Mouse (Mus musculus): Measurements from ENCODE around the gene Efcab11.

The Efcab11 gene

DNA sequence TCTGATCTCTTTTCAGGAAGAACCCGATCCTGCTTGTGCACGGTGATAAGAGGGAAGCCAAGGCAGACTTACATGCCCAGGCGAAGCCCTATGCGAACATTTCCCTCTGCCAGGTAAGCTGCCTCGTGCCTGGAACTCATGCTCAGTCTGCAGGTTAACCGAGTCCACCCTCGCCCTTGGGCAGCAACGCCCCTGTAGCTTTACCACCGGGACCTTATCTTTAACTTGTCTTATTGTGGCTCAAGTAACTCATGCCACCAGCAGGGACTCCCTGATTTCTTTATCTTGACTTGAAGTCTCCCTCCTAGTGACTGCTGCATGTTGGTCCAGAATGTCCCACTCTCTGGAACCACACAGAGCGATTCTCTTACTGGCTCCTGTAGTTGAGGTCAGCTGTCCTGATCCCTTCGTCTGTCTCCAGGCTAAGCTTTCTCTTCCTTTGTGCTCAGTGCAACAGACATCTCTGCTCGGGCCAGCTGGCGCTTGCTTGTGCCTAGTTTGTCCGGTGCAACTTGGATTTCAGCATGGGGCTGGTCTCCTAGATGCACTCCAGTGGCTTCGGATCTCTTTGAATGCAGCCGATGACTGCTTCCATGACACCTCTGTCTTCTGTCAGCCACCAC is 14.1 kb upstream of the Efcab11 start:
- ChIA-PET CTCF (interaction anchor here in 2 of 4 experiments (0.8 to 1.5 kb wide), 2 partner anchors 19 to 23 kb away, joined by 3 to 4 read pairs; no protein-coding TSS in a partner anchor), POLR2A (interaction anchor here in 1 of 4 experiments (0.9 to 3.3 kb wide), 3 partner anchors 9 to 15 kb away, joined by 3 to 13 read pairs (median 4); partner anchors contain the start of genes Efcab11 and Tdp1)

DNA sequence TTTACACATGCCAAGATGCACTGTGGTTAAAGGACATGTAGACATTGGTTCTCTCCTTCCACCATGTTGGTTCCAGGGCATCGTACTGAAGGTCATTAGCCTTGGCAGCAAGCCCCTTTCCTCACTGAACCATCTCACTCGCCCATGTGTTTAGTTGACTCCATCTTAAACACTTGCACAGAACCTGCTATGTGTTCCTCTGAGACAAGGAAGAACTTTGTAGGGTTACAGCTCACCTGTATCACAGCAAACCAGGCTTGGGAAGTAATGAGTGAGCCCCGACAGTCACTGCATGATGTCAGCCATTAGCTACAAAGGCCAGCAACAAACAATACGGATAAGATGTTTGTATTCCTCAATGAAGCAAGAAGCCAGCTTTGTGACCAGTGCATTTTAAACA is 13.6 kb upstream of the Efcab11 start:
- CTCF ChIA-PET, result interaction anchor here in 2 of 4 experiments (0.8 to 1.5 kb wide), 2 partner anchors 19 to 23 kb away, joined by 3 to 4 read pairs; no protein-coding TSS in a partner anchor
- POLR2A ChIA-PET, result interaction anchor here in 2 of 4 experiments (0.7 to 3.3 kb wide), 3 partner anchors 8 to 374 kb away, joined by 3 to 13 read pairs (median 5); no protein-coding TSS in a partner anchor

DNA sequence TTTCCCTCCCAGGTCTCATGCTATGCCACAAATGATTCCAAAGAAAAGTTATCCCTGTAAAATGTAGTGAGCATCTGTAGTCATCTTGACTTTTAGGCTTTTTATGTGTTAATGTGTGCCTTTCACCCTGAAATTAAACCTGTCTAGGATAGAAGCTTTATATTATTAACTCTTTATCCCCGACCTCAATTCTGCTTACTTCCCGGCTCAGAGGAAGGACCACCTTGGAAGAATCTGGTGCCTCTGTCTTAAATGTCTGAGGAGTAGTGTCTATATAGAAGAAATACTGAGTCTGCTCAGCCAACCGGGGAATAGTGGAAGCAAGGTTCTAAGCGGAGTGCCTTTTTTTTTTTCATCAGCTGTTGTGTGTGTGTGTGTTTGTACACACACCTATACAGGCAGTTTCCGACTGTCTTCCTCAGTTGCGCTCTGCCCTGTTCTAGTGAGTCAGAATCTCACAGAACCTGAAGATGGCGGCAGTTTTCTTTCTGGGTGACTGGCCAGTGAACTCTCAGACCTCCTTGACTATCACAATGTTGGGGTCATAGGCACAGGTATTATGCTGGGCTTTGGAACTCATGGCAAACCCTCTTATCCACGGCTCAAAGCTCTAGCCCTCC is 1.2 kb upstream of the Efcab11 start:
- ChIA-PET POLR2A (interaction anchor here in 2 of 4 experiments (0.7 to 3.4 kb wide), 15 partner anchors 11 to 246 kb away, joined by 3 to 25 read pairs (median 4); no protein-coding TSS in a partner anchor), CTCF (no interaction called here)

DNA sequence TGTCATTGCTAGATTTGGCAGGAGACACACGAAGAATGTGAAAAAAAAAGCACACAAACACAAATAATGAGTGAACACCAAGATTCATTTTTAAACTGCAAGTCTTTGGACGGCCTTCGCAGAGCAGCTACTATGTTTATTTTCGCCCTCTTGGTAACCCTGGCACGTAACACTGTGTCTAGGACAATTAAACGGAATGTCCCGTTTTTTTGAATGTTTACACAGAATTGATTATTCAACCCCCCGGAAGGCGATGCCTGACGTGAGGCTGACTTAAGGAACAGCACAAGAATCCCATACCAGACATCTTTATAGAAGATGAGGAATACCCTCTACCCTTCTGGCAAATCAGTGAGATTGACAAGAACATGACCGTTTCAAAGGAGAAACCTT is 530 bp downstream of the Efcab11 start:
- CTCF ChIA-PET, result no interaction called here
- POLR2A ChIA-PET, result interaction anchor here in 2 of 4 experiments (0.6 to 3.4 kb wide), 15 partner anchors 9 to 733 kb away, joined by 3 to 25 read pairs (median 3); no protein-coding TSS in a partner anchor

DNA sequence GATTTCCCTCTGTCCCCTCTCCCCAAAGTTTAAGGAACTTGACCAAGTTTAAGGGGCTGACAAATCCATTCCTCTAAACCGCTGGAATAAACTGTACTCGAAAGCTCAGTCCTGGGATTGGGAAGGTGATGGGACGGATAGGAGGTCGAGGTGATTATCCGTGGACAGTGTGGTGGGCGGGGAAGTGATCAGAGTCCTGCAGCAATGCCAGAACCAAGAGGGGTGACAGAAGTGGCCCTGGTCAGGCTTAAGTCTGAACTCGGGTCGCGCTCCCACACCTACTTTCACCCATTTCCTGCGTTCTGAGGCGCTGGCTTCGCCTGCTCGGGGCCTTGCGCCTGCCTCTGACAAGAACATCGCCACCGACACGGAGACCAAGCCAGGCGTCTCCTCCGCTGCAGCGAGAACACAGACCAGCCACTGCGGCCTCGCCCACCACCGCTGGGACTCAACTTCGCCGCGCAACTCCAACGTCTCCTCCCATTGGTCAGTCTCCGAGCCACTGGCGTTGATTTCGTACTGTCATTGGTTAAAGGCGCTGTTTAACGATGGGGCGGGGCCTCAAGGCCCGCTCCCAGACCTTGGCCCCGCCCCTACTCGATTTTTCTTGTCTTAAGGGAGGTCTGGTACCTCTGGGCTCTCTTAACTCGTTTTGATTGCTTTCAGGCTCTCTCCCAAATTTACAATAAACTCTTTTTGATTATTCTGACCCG is 1.1 kb downstream of the Efcab11 start:
- POLR2A ChIA-PET, result interaction anchor here in 2 of 4 experiments (0.6 to 3.4 kb wide), 8 partner anchors 9 to 39 kb away, joined by 3 to 25 read pairs (median 3); no protein-coding TSS in a partner anchor
- CTCF ChIA-PET, result no interaction called here

DNA sequence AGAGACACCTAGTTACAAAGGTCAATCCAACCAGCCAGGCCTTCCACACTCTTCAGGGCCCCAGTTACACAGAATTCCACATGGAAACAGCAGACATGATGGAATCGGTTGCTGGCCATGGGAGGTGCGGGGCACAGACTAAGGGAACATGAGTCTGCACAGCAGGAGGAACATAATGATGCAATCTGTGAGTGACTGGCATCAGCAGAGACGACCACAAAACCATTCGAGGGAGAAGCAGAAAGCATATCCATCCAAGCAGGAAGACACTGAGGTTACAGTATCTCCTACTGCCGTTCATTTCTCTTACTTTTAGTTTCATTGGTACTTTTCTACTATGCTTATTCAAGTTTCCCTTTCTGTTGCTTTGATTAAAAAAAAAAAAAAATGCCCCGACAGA is 9.6 kb downstream of the Efcab11 start:
- ChIA-PET POLR2A (interaction anchor here (0.6 to 3.1 kb wide), 7 partner anchors 9 to 1637 kb away, joined by 3 to 25 read pairs (median 4); partner anchors contain the start of genes Efcab11 (in 2 of the 4) and Tdp1 (in 2 of the 4)), CTCF (interaction anchor here in 1 of 4 experiments (1.5 kb wide), 1 partner anchor 78 kb away, joined by 5 read pairs; no protein-coding TSS in a partner anchor)

DNA sequence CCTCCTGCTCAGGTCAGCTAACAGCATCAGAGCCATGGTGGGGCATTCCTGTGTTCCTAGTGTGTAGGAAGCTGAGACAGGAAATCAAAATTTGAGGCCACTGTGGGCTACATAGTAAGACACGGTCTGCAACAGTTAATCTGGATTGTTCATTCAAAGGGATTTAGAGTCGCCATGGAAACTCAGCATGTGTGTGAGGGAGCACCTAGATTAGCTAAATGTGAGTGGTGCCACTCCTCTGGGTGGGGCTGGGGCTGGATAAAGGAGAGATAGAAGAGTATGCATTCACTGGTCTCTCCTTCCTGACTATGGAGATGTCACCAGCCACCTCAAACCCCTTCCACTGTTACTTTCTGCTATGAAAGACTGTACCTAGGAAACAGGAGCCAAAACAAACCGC is 10.8 kb downstream of the Efcab11 start:
- ChIA-PET CTCF (interaction anchor here in 2 of 4 experiments (0.6 to 1.5 kb wide), 2 partner anchors 79 to 442 kb away, joined by 4 to 5 read pairs; no protein-coding TSS in a partner anchor), POLR2A (interaction anchor here in 2 of 4 experiments (0.9 to 3.1 kb wide), 9 partner anchors 10 to 314 kb away, joined by 3 to 25 read pairs (median 4); partner anchors contain the start of genes Efcab11 (in 2 of the 2) and Tdp1 (in 2 of the 2))

DNA sequence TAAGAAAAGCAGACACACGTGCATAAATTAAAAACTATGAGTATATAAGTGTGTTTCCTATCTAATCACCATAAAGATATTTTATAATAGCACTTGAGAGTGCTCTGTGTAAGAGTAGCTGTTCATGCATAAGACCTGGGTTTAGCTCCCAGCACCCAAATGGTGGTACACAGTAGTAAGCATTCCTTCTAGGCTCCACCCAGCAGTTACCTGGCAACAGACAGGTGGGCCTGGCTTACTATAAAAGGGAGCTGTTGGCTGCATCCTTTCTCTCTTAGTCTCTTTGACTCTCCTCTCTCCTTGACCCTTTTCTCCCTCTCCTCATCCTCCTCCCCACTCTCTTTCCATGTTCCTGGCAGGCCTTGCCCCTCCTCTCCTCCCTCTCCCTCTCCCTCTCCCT is 15.4 kb downstream of the Efcab11 start:
- POLR2A ChIA-PET, result interaction anchor here in 1 of 4 experiments (1.1 kb wide), 1 partner anchor 24 kb away, joined by 3 read pairs; no protein-coding TSS in a partner anchor
- CTCF ChIA-PET, result interaction anchor here in 1 of 4 experiments (0.5 kb wide), 1 partner anchor 25 kb away, joined by 6 read pairs; no protein-coding TSS in a partner anchor

DNA sequence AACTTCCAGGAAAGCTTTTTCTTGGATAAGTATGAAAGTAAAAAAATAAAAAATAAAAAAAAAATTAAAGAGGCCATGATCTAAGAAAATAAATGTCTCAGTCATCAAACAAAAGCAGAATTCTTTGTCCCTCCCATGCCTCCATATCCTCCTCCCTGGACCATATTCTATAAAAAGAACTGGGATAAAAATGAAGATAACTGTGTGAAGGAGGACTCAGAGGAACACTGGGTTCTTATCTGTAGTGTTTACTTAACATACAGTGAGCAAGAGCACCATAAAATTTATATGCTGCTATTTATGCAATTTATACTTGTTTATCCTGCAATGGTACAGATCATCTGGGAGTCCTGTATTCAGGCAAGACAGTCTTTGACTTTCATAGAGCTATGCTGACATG is 19.6 kb downstream of the Efcab11 start:
- CTCF ChIA-PET, result no interaction called here
- POLR2A ChIA-PET, result no interaction called here

DNA sequence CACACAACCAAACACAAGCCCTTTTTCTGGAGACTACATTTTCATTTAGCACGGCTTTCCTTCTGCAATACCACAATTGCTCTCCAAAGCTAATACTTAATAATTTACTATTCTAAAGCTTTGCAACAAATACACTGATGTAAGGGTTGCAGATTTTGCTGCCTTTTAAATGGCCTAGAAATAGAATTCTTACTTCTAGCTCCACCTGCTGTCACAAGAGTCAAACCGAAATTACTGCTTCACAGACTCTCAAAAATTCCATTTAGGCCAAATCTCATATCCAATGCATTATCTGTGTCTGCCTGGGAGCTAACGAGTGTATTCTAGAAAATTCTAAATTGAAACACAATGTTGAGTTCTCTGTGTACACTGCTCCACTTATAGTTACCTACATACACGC is 23.3 kb downstream of the Efcab11 start:
- CTCF ChIA-PET, result interaction anchor here in 2 of 4 experiments (0.5 to 0.6 kb wide), 2 partner anchors 22 to 73 kb away, joined by 3 to 5 read pairs; no protein-coding TSS in a partner anchor
- POLR2A ChIA-PET, result interaction anchor here in 3 of 4 experiments (0.6 to 1.4 kb wide), 3 partner anchors 12 to 856 kb away, joined by 3 to 6 read pairs (median 4); no protein-coding TSS in a partner anchor

DNA sequence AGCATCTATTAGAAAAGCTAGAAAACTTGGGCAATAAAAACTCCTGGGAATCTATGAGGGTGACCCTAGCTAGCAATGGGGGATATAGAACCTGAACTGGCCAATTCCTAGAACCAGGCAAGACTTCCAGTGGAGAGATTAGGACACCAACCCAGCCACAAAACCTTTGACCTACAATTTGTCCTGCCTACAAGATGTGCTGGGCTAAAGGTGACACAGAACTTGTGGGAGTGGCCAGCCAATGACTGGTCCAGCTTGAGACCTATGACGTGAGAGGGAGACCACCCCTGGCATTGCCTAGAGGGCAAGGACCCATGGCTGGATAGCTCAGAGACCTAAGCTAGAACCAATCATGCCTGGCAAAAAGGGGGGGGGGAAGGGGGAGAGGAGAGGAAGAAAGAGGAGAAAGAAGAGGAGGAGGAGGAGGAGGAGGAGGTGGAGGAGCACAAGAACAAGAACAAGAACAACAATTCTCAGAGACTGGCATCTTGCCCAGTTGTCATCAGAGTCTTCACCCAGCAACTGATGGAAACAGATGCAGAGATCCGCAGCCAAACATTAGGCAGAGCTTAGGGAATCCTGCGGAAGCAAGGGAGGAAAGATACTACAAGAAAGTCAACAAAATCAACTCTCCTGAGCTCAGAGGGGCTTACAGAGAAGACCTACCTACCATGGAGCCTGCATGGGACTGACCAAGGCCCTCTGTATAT is 24.7 kb downstream of the Efcab11 start:
- ChIA-PET CTCF (interaction anchor here in 1 of 4 experiments (0.7 kb wide), 2 partner anchors 426 to 774 kb away, joined by 3 to 5 read pairs; no protein-coding TSS in a partner anchor), POLR2A (interaction anchor here in 1 of 4 experiments (0.6 to 1.6 kb wide), 3 partner anchors 12 to 765 kb away, joined by 3 to 4 read pairs (median 3); no protein-coding TSS in a partner anchor)

DNA sequence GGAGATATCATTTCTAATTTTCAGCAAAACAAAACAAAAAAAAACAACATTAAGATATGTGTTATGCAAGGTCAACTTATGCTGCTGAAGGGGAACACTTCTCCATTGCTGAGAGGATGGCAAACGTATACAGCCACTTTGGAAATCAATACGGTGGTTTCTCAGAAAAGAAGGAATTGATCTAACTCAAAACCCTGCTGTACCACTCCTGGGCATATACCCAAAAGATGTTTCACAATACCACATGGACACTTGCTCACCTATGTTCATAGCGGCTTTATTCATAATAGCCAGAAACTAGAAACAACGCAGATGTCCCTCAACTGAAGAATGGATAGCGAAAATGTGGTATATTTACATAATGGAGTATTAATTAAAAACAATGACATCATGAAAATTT is 25.6 kb downstream of the Efcab11 start:
- CTCF ChIA-PET, result no interaction called here
- POLR2A ChIA-PET, result interaction anchor here in 1 of 4 experiments (1.6 kb wide), 1 partner anchor 13 kb away, joined by 3 read pairs; no protein-coding TSS in a partner anchor

DNA sequence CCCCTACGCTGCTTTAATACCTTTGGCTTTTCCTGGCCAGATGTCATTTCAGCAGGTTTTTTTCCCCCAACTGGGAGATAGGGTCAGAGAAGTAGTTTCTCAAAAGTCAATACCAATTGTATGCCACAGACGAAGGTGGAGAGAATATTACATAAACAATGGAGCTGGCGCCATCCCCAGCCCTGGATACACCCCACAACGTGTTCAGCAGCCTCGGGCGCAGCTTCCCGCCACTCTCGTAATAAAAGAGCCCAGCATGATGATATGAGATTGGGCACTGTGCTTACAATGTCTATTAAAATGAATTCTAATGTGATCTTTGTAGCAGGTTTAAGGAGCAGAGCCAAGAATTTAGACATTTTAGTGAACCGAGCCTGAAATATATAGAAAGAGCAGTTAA is 28.2 kb downstream of the Efcab11 start:
- POLR2A ChIA-PET, result interaction anchor here in 1 of 4 experiments (1.1 kb wide), 1 partner anchor 23 kb away, joined by 3 read pairs; no protein-coding TSS in a partner anchor
- CTCF ChIA-PET, result interaction anchor here in 3 of 4 experiments (0.6 to 1.0 kb wide), 3 partner anchors 618 to 1750 kb away, joined by 3 to 7 read pairs (median 3); no protein-coding TSS in a partner anchor

DNA sequence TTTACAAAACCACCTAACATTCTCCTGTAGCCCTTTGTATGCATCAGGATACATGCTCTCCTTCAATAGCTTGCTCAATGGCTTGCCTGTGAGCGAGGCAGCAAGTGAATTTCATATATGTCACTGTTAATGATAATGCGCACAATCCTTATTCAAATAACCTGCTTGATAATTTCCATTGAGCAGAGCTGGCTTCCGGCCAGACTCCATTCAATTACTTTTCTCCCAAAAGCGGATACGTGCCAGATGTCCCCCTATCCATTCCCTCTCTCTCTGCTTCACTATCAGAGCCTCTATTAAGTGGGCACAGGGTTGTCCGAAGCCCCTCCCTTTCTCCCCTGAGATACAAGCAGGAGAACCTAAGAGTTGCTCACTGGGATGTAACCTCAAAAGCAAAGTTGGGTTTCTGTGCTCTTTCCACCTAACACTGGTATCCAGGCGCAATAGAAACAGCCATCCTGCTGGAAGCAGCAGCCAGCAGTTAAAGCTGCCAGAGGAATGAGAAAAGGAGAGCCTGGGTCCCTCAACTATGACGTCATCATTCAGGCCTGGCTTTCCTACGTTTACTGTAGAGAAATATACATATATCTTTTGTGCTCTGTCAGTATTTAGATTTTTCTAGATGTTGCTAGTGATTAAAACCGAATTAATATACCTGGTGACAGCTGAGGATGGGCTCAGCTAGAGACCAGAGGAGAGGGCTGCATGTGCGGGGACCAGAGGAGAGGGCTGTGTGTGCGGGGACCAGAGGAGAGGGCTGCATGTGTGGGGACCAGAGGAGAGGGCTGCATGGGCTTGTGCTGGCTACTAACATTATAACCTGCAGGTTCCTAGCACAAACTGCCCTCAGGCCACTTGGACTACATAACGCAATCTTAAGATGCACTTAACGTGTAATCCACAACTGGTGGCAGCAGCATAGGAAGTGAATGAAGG is 30.6 kb downstream of the Efcab11 start:
- ChIA-PET CTCF (no interaction called here), POLR2A (interaction anchor here in 1 of 4 experiments (1.3 kb wide), 1 partner anchor 36 kb away, joined by 3 read pairs; no protein-coding TSS in a partner anchor)

DNA sequence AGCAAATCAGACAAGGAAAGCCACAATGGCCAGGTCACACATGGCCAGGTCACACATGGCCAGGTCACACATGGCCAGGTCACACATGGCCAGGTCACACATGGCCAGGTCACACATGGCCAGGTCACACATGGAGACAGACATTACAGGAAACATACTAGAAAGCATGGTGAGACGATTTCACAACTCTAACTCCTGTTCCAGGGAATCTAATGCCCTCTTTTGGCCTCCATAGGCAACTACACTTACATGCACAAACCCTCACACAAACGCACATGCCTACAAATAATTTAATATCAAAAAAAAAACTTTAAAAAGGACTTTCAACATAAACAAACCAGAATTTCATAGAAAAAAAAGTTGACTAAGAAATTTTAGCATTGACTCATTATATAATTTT is 34.2 kb downstream of the Efcab11 start:
- ChIA-PET POLR2A (no interaction called here), CTCF (interaction anchor here in 2 of 4 experiments (0.6 to 0.7 kb wide), 2 partner anchors 232 to 692 kb away, joined by 4 read pairs; no protein-coding TSS in a partner anchor)

DNA sequence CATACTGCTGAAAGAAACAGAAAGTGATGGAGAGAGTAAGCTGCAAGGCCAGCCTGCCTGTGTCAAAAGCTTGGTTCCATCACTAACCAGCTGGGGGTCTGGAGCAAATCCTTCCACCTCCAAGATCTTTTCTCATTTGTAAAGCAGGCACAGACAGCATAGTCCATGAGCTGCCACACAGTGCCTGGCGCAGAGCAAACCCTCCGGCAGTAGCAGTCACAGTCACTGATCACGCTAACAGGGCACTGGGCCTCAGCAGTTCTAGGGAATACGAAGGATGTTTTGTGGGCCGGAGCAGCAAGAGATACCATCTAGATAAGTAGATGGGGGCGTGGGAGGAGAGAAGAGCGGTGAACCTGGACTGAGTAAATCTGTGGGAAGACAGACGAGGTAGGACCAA is 39.3 kb downstream of the Efcab11 start:
- POLR2A ChIA-PET, result interaction anchor here in 2 of 4 experiments (0.6 kb wide), 2 partner anchors 17 to 422 kb away, joined by 3 to 4 read pairs; no protein-coding TSS in a partner anchor
- CTCF ChIA-PET, result no interaction called here

DNA sequence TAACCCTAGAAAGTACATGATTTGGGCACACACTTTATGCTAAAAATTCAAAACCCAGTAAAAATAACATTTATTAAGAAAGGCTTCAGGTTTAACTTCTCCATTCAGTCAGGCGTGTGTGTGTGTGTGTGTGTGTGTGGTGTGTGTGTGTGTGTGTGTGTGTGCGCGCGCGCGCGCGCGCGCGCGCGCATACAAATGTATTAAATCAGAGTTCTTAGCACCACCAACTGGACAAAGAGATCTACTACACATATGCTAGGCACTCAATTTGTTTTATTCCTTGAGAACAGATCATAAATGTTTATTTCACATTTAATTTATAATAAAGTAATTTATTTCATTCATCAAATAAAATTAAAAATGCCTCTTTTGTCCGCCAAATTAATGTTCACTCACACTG is 45.5 kb downstream of the Efcab11 start:
- CTCF ChIA-PET, result interaction anchor here (0.6 to 1.3 kb wide), 7 partner anchors 16 to 1624 kb away, joined by 3 to 8 read pairs (median 3); no protein-coding TSS in a partner anchor
- POLR2A ChIA-PET, result no interaction called here

All from embryonic stem cell, embryonic (primary cell).